Mouse (Mus musculus) liver, adult 2 months (tissue): ENCODE results near the gene Ece2. TPM values are rescaled to one million over a fixed set of nuclear protein-coding genes. Genes with fewer than 3 reads are reported as not detected.

ENCODE experiments used
- DNase-seq: peaks from one replicate; pipeline ENCODE4 v3.0.0-alpha.2; 2011; ENCODE audit warnings: low read depth, low spot score; ENCODE audit errors: extremely low read depth
- H3K27ac ChIP-seq: fragments of 200-500 bp; replicated peaks from 2 replicates; pipeline ENCODE4 v1.5.1; 2012; ENCODE audit warnings: low read depth, mild to moderate bottlenecking, control low read depth, inconsistent platforms, low read length; ENCODE audit not compliant: insufficient read depth
- H3K27me3 ChIP-seq: fragments of 200-500 bp; 2 replicates; pipeline ENCODE4 v1.6.1; 2012; ENCODE audit warnings: mild to moderate bottlenecking, moderate library complexity, low read length, inconsistent platforms; ENCODE audit not compliant: control insufficient read depth, insufficient read depth
- H3K36me3 ChIP-seq: fragments of 200-500 bp; 2 replicates; pipeline ENCODE4 v1.6.1; 2012; ENCODE audit warnings: low read length, inconsistent platforms; ENCODE audit not compliant: control insufficient read depth, insufficient read depth
- H3K4me1 ChIP-seq: fragments of 200-500 bp; 2 replicates; pipeline ENCODE4 v1.6.1; 2011; ENCODE audit warnings: low read length; ENCODE audit not compliant: control insufficient read depth, insufficient read depth
- H3K4me3 ChIP-seq: fragments of 200-500 bp; 2 replicates; pipeline ENCODE4 v1.5.1; 2011; ENCODE audit warnings: low read depth, mild to moderate bottlenecking, control low read depth, low read length, moderate library complexity; ENCODE audit not compliant: insufficient read depth
- H3K79me2 ChIP-seq: fragments of 200-500 bp; 2 replicates; pipeline ENCODE4 v1.6.1; 2012; ENCODE audit warnings: inconsistent platforms, mild to moderate bottlenecking, low read length, moderate library complexity; ENCODE audit not compliant: control insufficient read depth, insufficient read depth
- H3K9ac ChIP-seq: fragments of 200-500 bp; 2 replicates; pipeline ENCODE4 v1.6.1; 2012; ENCODE audit warnings: low read depth, mild to moderate bottlenecking, control low read depth, inconsistent platforms, low read length
- CTCF ChIP-seq: fragments of 200-500 bp; IDR thresholded peaks from 2 replicates; pipeline ENCODE4 v1.5.1; 2011; ENCODE audit warnings: low read depth, low read length, control low read depth
- POLR2A ChIP-seq: fragments of 200-500 bp; IDR thresholded peaks from 2 replicates; pipeline ENCODE4 v1.6.1; 2011; ENCODE audit warnings: low read length, control low read depth; ENCODE audit not compliant: insufficient read depth; ENCODE audit errors: extremely low read depth
- WGBS: fragments of 180-500 bp; shearing (Covaris S2); methylation state at CpG from one replicate; pipeline ENCODE4 v1.1.7; 2018; 5-methylcytosine and 5-hydroxymethylcytosine counted together
- polyA plus RNA-seq: library from polyadenylated mRNA; depleted of rRNA; stranded (reverse); fragments of >200 nt; gene quantifications from 2 replicates; pipeline ENCODE4 v1.2.3, GENCODE M21; 2012
- total RNA-seq: library from RNA; depleted of rRNA; stranded (reverse); fragments of >200 nt; gene quantifications from 2 replicates; pipeline ENCODE4 v1.2.3, GENCODE M21; 2014

Gene Ece2
- total and polyA plus RNA-seq, 2 experiments = not detected

GRCm38 (mm10) chr16:20595060-20595673, 34.5 kb upstream of the Ece2 start:
- Histone ChIP-seq H3K79me2 (no peaks in the 10 kb centered on the region), H3K36me3 (no peaks in the 10 kb centered on the region), H3K9ac (no peak overlapping the region), H3K27me3 (peaks cover 17% of the 10 kb centered on the region), H3K4me1 (no peaks in the 10 kb centered on the region), H3K4me3 (no peak overlapping the region), H3K27ac (no peak overlapping the region)
- TF ChIP-seq CTCF (no peak), POLR2A (no peak)
- DNase-seq = no peak
- 85% methylated on average over 7 of the region's 7 CpGs for WGBS

GRCm38 (mm10) chr16:20595737-20596136, 33.9 kb upstream of the Ece2 start:
- WGBS = 82% methylated on average over 4 of the region's 4 CpGs
- Histone ChIP-seq H3K27ac (no peak overlapping the region), H3K36me3 (no peaks in the 10 kb centered on the region), H3K4me3 (no peak overlapping the region), H3K27me3 (peaks cover 12% of the 10 kb centered on the region), H3K9ac (no peak overlapping the region), H3K4me1 (no peaks in the 10 kb centered on the region), H3K79me2 (no peaks in the 10 kb centered on the region)
- DNase-seq = no peak
- no peak for TF ChIP-seq POLR2A
- no peak for TF ChIP-seq CTCF

GRCm38 (mm10) chr16:20596687-20597441, 32.8 kb upstream of the Ece2 start:
- H3K4me3 ChIP-seq = no peak overlapping the region
- peaks cover 2% of the 10 kb centered on the region; the same call in 1 of the 2 replicates for H3K27me3 ChIP-seq
- no peaks in the 10 kb centered on the region for H3K36me3 ChIP-seq
- H3K4me1 ChIP-seq = no peaks in the 10 kb centered on the region
- H3K79me2 ChIP-seq = no peaks in the 10 kb centered on the region
- H3K27ac ChIP-seq = no peak overlapping the region
- H3K9ac ChIP-seq = no peak overlapping the region
- no peak for DNase-seq
- WGBS = 69% methylated on average over 7 of the region's 7 CpGs
- TF ChIP-seq POLR2A = no peak
- TF ChIP-seq CTCF = no peak

- H3K27ac ChIP-seq = no peak overlapping the region
- no peak overlapping the region for H3K4me3 ChIP-seq
- DNase-seq = no peak
- no peak for TF ChIP-seq CTCF
- no peak for TF ChIP-seq POLR2A
- 73% methylated on average over 5 of the region's 5 CpGs for WGBS
- no peaks in the 10 kb centered on the region for H3K36me3 ChIP-seq
- H3K9ac ChIP-seq = no peak overlapping the region
- H3K4me1 ChIP-seq = no peaks in the 10 kb centered on the region
- no peaks in the 10 kb centered on the region; the same call in 1 of the 2 replicates for H3K27me3 ChIP-seq
- no peaks in the 10 kb centered on the region for H3K79me2 ChIP-seq
Observed at GRCm38 (mm10) chr16:20600511-20600910, 29.1 kb upstream of the Ece2 start.

GRCm38 (mm10) chr16:20604705-20605104, 24.9 kb upstream of the Ece2 start:
- no peak for TF ChIP-seq CTCF
- TF ChIP-seq POLR2A = no peak
- Histone ChIP-seq H3K4me3 (no peak overlapping the region), H3K27ac (no peak overlapping the region), H3K4me1 (no peaks in the 10 kb centered on the region), H3K9ac (no peak overlapping the region), H3K36me3 (no peaks in the 10 kb centered on the region; the same call in 1 of the 2 replicates), H3K79me2 (no peaks in the 10 kb centered on the region), H3K27me3 (no peaks in the 10 kb centered on the region)
- no peak for DNase-seq
- WGBS = 82% methylated on average over 9 of the region's 9 CpGs
